Mouse (Mus musculus) midbrain, embryonic 13.5 days (tissue): ENCODE measurements at regions not wholly inside any gene's neighbourhood (a gene's known extent, or its start where the extent isn't known, plus 50 kb on each side); places are given as distances from the start of the nearest gene placed in this dataset.
A peak's percentile ranks its signal among the peaks of the same experiment; 100 is the strongest.

ENCODE experiments used
- ATAC-seq: fragments of 200-750 bp; cut with Nextera tagmentation; 2 replicates; pipeline ENCODE4 v1.8.0; 2017; ENCODE audit warnings: mild to moderate bottlenecking, moderate TSS enrichment, moderate library complexity
- H3K27ac ChIP-seq: fragments of 300-500 bp; sonication (generic); 2 replicates; pipeline ENCODE4 v1.5.1; 2015; ENCODE audit warnings: inconsistent platforms, mild to moderate bottlenecking, moderate library complexity
- H3K27me3 ChIP-seq: fragments of 300-500 bp; sonication (generic); 2 replicates; pipeline ENCODE4 v1.6.1; 2015; ENCODE audit warnings: mild to moderate bottlenecking, inconsistent platforms
- H3K36me3 ChIP-seq: fragments of 300-500 bp; sonication (generic); 2 replicates; pipeline ENCODE4 v1.6.1; 2015; ENCODE audit warnings: mild to moderate bottlenecking, inconsistent platforms
- H3K4me1 ChIP-seq: fragments of 300-500 bp; sonication (generic); replicated peaks from 2 replicates; pipeline ENCODE4 v1.6.1; 2015; ENCODE audit warnings: inconsistent platforms
- H3K4me2 ChIP-seq: fragments of 300-500 bp; sonication (generic); replicated peaks from 2 replicates; pipeline ENCODE4 v1.6.1; 2015; ENCODE audit warnings: moderate library complexity, mild to moderate bottlenecking, inconsistent platforms
- H3K4me3 ChIP-seq: fragments of 300-500 bp; sonication (generic); replicated peaks from 2 replicates; pipeline ENCODE4 v1.5.1; 2015; ENCODE audit warnings: mild to moderate bottlenecking, inconsistent platforms
- H3K9ac ChIP-seq: fragments of 300-500 bp; sonication (generic); replicated peaks from 2 replicates; pipeline ENCODE4 v1.6.1; 2015; ENCODE audit warnings: mild to moderate bottlenecking, inconsistent platforms
- H3K9me3 ChIP-seq: fragments of 300-500 bp; sonication (generic); 2 replicates; pipeline ENCODE4 v1.6.1; 2016; ENCODE audit warnings: mild to moderate bottlenecking, inconsistent platforms
- WGBS: fragments of 180-500 bp; shearing (Covaris S2); methylation state at CpG from one replicate; pipeline ENCODE4 v1.1.7; 2015; 5-methylcytosine and 5-hydroxymethylcytosine counted together

DNA sequence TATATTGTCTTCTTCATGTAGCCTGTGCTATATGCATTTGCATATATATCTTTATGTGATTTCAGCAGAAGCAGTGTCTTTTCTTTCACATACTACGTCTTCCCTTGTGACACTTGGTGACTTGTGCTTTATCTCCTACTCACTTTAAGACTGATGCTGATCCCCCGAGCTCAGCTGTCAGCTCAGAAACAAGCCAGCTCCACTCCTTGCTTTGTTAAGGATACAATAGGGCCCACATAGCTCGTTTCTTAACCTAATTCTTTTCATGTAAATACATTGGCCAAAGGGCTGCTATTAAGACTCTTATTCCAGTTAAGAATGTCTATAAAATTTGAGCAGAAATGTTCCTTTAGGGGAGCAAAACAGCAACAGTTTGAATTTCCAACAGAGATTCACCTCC, 193.8 kb upstream of the Hhip start:
- Histone ChIP-seq H3K27ac (no peak overlapping the region), H3K36me3 (no peaks in the 10 kb centered on the region), H3K9me3 (no peaks in the 10 kb centered on the region), H3K4me2 (no peak overlapping the region), H3K9ac (no peak overlapping the region), H3K4me3 (no peak overlapping the region), H3K27me3 (no peaks in the 10 kb centered on the region), H3K4me1 (peaks cover 8% of the 10 kb centered on the region; the same call in 1 of the 2 replicates)
- ATAC-seq = no peak
- WGBS = 2% methylated on average over 3 of the region's 3 CpGs

DNA sequence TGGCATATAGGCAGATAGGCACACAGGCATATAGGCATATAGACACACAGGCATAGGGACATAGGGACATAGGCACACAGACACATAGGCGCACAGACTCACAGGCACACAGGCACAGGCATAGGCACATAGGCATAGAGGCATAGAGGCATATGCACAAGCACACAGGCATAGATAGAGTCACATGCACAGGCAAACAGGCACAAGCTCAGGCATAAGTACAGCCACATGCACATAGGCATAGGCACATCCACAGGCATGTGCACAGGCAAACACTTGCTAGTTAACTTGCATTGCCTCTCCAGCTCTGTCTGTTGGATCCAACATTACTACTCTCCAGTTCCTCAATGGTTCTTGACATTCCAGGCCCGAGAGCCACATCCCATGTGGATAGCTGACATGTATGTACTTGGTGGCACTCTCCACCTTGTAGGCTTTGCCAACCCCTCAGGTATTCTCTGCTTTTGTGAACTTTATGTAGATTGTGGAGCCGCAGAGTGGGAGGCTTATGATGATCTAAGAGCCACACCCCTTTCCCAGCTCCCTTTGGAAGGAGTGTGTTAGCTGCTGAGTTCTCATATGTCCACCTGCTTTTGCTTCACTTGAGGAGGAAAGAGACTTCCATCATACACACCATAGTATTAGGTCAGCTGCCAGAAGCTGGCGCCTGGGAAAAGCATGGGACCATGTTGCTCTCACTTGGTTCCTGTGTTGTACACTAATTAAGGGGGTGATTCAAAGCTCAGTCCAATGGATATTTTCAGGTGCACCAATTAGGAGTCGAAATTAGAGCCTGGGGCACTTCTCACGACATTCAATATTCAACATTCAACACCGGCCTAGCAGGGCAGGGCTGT, 192.7 kb upstream of the Hhip start:
- no peak overlapping the region for H3K4me3 ChIP-seq
- H3K4me2 ChIP-seq = no peak overlapping the region
- no peak overlapping the region for H3K9ac ChIP-seq
- no peaks in the 10 kb centered on the region for H3K27me3 ChIP-seq
- H3K9me3 ChIP-seq = no peaks in the 10 kb centered on the region
- 75% methylated on average over 7 of the region's 7 CpGs for WGBS
- ATAC-seq = 0 out of 2 replicates have a peak, but pooled peaks have one; percentile 17
- no peaks in the 10 kb centered on the region for H3K36me3 ChIP-seq
- no peak overlapping the region for H3K27ac ChIP-seq
- peaks cover 8% of the 10 kb centered on the region; the same call in 1 of the 2 replicates for H3K4me1 ChIP-seq

DNA sequence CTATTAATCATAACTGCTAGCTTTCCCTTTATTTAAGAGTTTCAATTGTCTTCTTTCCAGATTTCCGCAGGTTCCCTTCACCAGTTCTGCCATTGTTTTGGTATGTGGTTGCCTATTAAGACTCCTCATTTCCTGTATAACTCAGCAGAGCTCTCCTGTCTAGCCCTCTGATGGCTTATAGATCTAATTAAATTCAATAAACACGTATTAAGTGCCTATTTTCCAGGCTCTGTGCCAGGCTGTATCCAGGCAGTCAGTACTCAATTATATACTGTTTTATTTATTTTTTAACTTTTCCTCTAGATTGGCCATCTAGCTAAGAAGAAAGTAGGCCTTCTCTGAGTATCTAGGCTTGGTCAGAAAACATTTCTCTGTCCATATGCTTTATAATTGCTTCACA, 192.0 kb upstream of the Hhip start:
- no peaks in the 10 kb centered on the region for H3K36me3 ChIP-seq
- H3K4me3 ChIP-seq = no peak overlapping the region
- H3K27ac ChIP-seq = no peak overlapping the region
- no peaks in the 10 kb centered on the region for H3K9me3 ChIP-seq
- no peaks in the 10 kb centered on the region for H3K27me3 ChIP-seq
- no peak overlapping the region for H3K4me2 ChIP-seq
- peaks cover 8% of the 10 kb centered on the region; the same call in 1 of the 2 replicates for H3K4me1 ChIP-seq
- no peak overlapping the region for H3K9ac ChIP-seq
- WGBS = 72% methylated on average over 2 of the region's 2 CpGs
- ATAC-seq = no peak

DNA sequence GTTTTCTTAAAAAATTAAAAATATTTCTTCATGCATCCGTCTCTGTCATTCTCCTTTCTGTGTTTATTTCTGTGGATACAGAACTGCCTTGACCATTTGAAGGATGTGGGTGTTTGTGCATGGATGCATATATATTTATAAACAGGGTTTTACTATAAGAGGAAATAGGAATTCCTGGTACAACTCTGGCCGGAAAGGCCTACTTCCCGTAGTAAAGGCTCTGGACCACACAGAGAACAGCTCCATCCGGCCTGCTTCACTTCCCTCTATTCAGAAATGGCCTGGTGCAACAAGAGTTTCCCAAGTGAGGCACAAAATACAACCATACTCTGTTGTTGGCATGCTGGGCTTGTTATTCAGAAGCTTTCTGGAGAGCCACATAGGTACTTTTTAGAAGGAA, 182.1 kb upstream of the Hhip start:
- Histone ChIP-seq H3K9me3 (no peaks in the 10 kb centered on the region), H3K27ac (no peak overlapping the region), H3K4me1 (no peaks in the 10 kb centered on the region), H3K4me3 (no peak overlapping the region), H3K4me2 (no peak overlapping the region), H3K9ac (no peak overlapping the region), H3K27me3 (no peaks in the 10 kb centered on the region), H3K36me3 (no peaks in the 10 kb centered on the region)
- no peak for ATAC-seq
- 93% methylated on average over 4 of the region's 4 CpGs for WGBS

DNA sequence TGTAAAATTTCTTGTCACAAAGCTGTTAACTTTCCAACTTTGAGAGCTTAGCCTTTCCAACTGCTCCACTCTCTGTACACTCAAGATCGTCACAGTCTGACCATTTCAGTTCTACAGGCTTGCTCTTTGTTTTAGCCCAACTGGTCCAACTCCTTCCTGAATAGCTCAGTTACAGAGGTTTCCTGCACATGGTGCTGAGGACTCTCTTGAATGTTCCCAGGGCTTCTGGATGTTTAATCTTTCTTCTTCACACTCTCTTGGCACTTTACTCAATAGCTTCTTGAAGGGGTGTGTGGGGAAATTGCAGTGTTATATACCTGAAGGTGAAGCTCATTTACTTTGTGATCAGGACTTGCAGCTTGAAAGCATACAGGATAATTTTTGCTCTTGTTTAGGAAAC, 152.6 kb upstream of the Hhip start:
- Histone ChIP-seq H3K4me2 (no peak overlapping the region), H3K9me3 (no peaks in the 10 kb centered on the region), H3K36me3 (no peaks in the 10 kb centered on the region), H3K4me3 (no peak overlapping the region), H3K9ac (no peak overlapping the region), H3K27me3 (no peaks in the 10 kb centered on the region), H3K4me1 (peaks cover under 1% of the 10 kb centered on the region; the same call in 1 of the 2 replicates), H3K27ac (no peak overlapping the region)
- WGBS = 80% methylated on average over 1 of the region's 1 CpGs
- ATAC-seq = no peak

DNA sequence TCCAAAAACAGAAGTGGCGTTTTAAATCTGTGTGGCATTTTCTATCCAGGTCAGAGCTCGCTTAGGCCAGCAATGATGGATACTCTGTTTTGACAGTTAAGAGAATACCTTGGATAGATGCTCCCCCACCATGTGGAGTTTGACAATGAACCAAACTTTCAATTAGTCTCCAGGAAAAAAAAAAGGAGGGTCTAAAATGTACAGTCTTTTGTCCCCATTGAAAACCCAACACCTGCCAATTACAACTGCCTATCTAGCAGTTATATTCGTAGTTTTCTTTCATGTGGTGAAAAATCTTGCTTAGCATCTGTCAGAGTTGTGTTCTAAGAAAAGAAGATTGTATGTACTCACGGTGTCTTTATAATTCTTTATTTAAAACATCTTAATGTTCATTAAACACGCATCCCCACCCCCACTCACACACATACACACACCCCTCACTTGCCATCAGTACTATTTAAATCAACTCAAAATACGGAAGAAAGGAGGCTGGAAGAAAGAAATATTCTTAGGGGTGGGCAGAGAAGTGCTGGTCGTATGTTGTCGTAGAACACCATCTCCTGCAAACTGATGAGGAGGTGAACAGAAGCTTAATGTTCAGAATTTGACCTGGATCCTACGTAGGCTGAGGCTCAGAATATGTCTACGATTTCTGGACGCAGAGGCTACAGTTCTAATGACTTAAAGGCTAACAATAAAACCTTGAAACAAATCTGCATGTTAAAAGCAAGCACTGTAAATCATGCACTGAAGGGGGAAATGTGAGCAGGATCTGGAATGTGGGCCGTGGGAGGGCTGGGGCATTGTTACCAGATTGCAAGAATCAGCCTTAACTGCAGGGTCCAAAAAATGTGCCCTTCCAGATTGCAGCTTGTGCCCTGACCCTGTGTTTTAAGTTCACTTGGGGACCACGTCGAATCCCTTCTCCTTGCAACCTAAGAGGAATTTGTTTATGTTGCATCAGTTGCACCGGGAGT, 147.2 kb upstream of the Hhip start:
- ATAC-seq = no peak
- H3K27ac ChIP-seq = no peak overlapping the region
- 59% methylated on average over 15 of the region's 15 CpGs for WGBS

DNA sequence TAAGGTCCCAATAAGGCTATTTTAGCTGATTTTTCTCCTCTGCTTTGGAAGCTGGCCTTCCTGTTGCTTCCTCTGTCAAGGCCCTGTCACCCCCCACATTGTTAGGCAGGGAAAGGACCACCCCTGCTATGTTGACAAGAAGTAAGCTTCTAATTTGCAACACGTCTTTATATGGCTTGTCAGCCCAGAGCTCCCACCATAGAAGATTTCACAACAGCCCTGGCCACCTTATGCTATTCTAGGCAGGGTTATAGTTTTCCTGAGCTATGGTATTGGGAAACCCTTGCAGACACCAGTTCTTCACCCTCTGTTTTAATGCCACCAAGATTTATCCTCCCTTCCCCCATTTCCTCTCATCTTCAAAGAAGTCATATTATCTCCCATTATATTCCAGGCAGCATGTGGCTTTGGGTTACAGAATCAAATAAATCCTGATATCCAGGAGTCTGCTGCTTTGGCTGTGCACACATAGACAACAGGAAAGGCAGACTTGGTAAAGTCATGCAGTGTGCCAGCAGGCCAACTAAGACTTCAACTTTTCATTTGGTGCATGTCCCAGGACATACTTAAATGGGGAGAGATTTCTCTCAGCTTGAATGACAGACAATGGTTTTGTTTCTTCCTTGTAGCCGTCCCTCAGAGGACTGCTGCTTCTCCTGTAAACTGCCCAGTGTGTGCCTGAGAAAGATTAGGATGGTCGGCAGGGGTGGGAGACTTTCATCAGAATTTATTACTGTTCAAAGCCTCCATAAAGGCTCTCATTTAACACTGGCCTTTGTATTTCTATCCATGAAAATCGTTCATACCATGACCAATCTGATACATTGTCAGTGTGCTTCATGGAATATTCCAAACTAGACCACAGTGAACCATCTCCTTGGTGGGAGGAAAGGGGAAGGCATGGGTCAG, 146.2 kb upstream of the Hhip start:
- Histone ChIP-seq H3K36me3 (no peaks in the 10 kb centered on the region), H3K4me2 (no peak overlapping the region), H3K27me3 (no peaks in the 10 kb centered on the region), H3K9ac (no peak overlapping the region), H3K27ac (no peak overlapping the region), H3K9me3 (no peaks in the 10 kb centered on the region), H3K4me1 (peaks cover 20% of the 10 kb centered on the region), H3K4me3 (no peak overlapping the region)
- WGBS = 38% methylated on average over 4 of the region's 4 CpGs
- ATAC-seq = peak; percentile 76

More for the DNA sequence above, 147.2 kb upstream of the Hhip start:
- Histone ChIP-seq H3K4me2 (no peak overlapping the region), H3K4me3 (no peak overlapping the region), H3K9ac (no peak overlapping the region), H3K4me1 (peaks cover 20% of the 10 kb centered on the region), H3K27me3 (no peaks in the 10 kb centered on the region), H3K9me3 (no peaks in the 10 kb centered on the region), H3K36me3 (no peaks in the 10 kb centered on the region)

DNA sequence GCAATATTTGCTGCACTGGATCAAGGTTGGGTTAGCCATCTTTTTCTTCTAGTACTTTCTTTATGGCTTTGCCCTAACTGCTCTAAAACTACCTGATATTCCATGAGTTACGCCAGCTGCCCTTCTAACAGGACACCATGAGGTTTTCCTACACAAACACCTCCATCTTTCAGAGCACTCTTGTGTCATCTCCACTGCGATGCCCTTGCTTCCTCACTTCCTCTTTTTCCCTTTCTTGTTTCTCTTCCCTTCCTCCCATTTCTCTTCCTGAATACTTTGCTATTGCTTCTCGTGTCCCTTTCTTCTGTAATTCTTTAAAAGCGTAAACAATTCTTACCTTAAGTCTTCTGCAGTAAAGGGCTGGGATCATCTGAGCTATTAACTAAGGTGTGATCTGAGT, 139.9 kb upstream of the Hhip start:
- no peak overlapping the region for H3K9ac ChIP-seq
- H3K4me1 ChIP-seq = no peaks in the 10 kb centered on the region
- no peaks in the 10 kb centered on the region for H3K9me3 ChIP-seq
- no peak for ATAC-seq
- H3K27me3 ChIP-seq = no peaks in the 10 kb centered on the region
- H3K27ac ChIP-seq = no peak overlapping the region
- no peak overlapping the region for H3K4me2 ChIP-seq
- no peaks in the 10 kb centered on the region for H3K36me3 ChIP-seq
- WGBS = 95% methylated on average over 4 of the region's 4 CpGs
- no peak overlapping the region for H3K4me3 ChIP-seq

DNA sequence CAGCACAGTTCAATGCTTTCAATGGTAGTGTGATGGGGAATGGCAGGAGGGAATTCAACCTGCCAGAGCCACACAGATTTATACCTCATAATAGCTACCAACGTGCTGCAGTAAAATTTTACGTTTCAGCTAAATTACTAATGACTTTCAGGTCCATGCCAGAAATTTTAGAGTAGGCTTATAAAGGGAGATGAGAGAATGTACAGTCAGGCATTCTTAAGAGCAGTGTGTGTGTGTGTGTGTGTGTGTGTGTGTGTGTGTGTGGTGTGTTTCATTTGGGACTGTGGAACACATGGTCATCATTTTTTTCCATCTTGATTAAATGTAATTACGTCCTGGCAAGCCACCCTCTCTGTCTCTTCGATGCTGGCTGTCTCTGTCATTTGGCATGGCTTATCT, 132.7 kb upstream of the Hhip start:
- no peaks in the 10 kb centered on the region for H3K36me3 ChIP-seq
- no peak for ATAC-seq
- H3K9me3 ChIP-seq = no peaks in the 10 kb centered on the region
- no peak overlapping the region for H3K4me3 ChIP-seq
- H3K27me3 ChIP-seq = no peaks in the 10 kb centered on the region
- no peaks in the 10 kb centered on the region for H3K4me1 ChIP-seq
- H3K27ac ChIP-seq = no peak overlapping the region
- WGBS = 88% methylated on average over 4 of the region's 4 CpGs
- no peak overlapping the region for H3K4me2 ChIP-seq
- H3K9ac ChIP-seq = no peak overlapping the region

DNA sequence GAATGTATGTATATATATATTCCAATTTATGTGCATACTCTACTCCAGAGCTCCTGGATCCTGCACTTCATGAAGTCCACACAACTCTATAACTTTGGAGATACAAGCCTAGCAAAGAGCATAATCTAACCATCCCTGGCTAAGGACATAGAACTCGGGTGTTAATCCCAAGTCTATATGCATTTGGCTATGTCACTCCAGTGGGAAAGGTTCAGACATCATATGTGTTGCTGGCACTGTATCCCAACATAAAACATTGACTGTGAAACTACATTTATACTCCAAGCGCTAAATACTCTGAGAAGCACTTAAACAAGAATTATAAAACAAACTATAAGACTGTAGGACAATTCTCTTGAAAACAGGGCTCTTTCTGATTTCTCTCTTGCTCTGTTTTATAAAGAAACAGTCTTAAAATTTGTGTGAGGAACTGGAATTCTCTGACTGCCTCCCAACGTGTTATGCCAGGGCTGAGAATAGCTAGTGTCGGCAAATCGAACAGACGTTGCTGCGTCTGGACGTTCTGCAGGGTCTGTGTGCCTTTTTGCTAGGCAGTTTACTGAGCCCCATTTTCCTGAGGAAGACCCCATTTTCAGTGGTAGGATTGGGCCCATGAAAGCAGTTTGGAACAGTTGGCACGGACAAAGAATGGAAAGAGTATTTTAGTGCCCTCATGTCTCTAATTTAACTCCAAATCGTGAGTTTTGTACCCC, 132.1 kb upstream of the Hhip start:
- Histone ChIP-seq H3K4me3 (no peak overlapping the region), H3K36me3 (no peaks in the 10 kb centered on the region), H3K9ac (no peak overlapping the region), H3K27ac (no peak overlapping the region), H3K27me3 (no peaks in the 10 kb centered on the region), H3K4me1 (no peaks in the 10 kb centered on the region), H3K4me2 (no peak overlapping the region), H3K9me3 (no peaks in the 10 kb centered on the region)
- 90% methylated on average over 10 of the region's 10 CpGs for WGBS
- ATAC-seq = no peak

DNA sequence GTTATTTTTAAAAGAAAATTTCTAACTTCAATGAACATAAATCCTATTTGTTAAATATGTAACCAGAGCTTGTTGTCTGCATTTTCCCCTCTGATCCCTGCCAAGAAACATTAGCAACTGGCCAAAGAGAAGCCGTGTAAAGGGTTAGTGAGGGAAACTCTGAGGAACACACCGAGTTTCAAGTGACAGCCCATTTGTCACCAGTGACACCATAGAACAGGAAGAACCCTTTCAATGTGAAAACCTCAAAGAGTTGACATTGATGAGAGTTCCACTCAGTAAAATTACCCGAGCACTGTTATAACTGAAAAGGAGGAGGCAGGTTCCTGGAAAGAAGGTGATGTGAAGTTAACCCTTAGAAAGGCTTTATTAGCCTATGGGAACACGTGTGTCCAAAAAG, 127.5 kb upstream of the Hhip start:
- no peak for ATAC-seq
- no peaks in the 10 kb centered on the region for H3K9me3 ChIP-seq
- H3K4me1 ChIP-seq = no peaks in the 10 kb centered on the region
- no peaks in the 10 kb centered on the region for H3K36me3 ChIP-seq
- H3K4me2 ChIP-seq = no peak overlapping the region
- WGBS = 74% methylated on average over 4 of the region's 4 CpGs
- no peak overlapping the region for H3K9ac ChIP-seq
- H3K27me3 ChIP-seq = no peaks in the 10 kb centered on the region
- H3K4me3 ChIP-seq = no peak overlapping the region
- H3K27ac ChIP-seq = no peak overlapping the region
